Mouse (Mus musculus): ENCODE results near the gene Zswim3. TPM values are rescaled to one million over a fixed set of nuclear protein-coding genes. Genes with fewer than 3 reads are reported as not detected.
"Not testable (repeated sequence)": the region's sequence is repeated elsewhere in the genome, so short reads cannot be mapped to it uniquely, and the experiment has no call there.

The Zswim3 gene
- polyA plus RNA-seq, 1 experiment = 0.40 TPM

- Histone ChIP-seq H3K4me1 (peaks cover 58% of the 10 kb centered on the region), H3K27me3 (replicated peaks) (peaks cover 75% of the 10 kb centered on the region), H3K9me3 (no peaks in the 10 kb centered on the region), H3K36me3 (replicated peaks; ENCODE audit: low read length) (no peaks in the 10 kb centered on the region), H3K4me3 (replicated peaks) (peak overlapping the region; percentile 93)
- TF ChIP-seq FLI1 (IDR thresholded peaks at IDR 0.05; ENCODE audit: low read length) (no peak), GATA1 (IDR thresholded peaks at IDR 0.05; ENCODE audit: borderline replicate concordance, low read length) (no peak)
Observed at GRCm38 (mm10) chr2:164857842-164858553, 53.1 kb downstream of the Zswim3 start.

- Histone ChIP-seq H3K4me3 (replicated peaks) (no peak overlapping the region), H3K27me3 (replicated peaks) (peaks cover 68% of the 10 kb centered on the region), H3K4me1 (peaks cover 58% of the 10 kb centered on the region), H3K9me3 (peaks cover 3% of the 10 kb centered on the region; the same call in 1 of the 2 replicates), H3K36me3 (replicated peaks; ENCODE audit: low read length) (no peaks in the 10 kb centered on the region)
- TF ChIP-seq FLI1 (IDR thresholded peaks at IDR 0.05; ENCODE audit: low read length) (no peak), GATA1 (IDR thresholded peaks at IDR 0.05; ENCODE audit: borderline replicate concordance, low read length) (no peak)
Observed at GRCm38 (mm10) chr2:164859155-164859554, 54.3 kb downstream of the Zswim3 start.

- Histone ChIP-seq H3K4me1 (peaks cover 62% of the 10 kb centered on the region), H3K36me3 (replicated peaks; ENCODE audit: low read length) (no peaks in the 10 kb centered on the region), H3K27me3 (replicated peaks) (peaks cover 63% of the 10 kb centered on the region), H3K9me3 (peaks cover 3% of the 10 kb centered on the region; the same call in 1 of the 2 replicates), H3K4me3 (replicated peaks) (no peak overlapping the region)
- TF ChIP-seq FLI1 (IDR thresholded peaks at IDR 0.05; ENCODE audit: low read length) (no peak), GATA1 (IDR thresholded peaks at IDR 0.05; ENCODE audit: borderline replicate concordance, low read length) (no peak)
Observed at GRCm38 (mm10) chr2:164859640-164860432, 54.9 kb downstream of the Zswim3 start.

- Histone ChIP-seq H3K36me3 (replicated peaks; ENCODE audit: low read length) (no peaks in the 10 kb centered on the region), H3K4me1 (peaks cover 60% of the 10 kb centered on the region), H3K27me3 (replicated peaks) (peaks cover 59% of the 10 kb centered on the region), H3K4me3 (replicated peaks) (no peak overlapping the region), H3K9me3 (peaks cover 3% of the 10 kb centered on the region; the same call in 1 of the 2 replicates)
- TF ChIP-seq FLI1 (IDR thresholded peaks at IDR 0.05; ENCODE audit: low read length) (no peak), GATA1 (IDR thresholded peaks at IDR 0.05; ENCODE audit: borderline replicate concordance, low read length) (no peak)
Observed at GRCm38 (mm10) chr2:164861094-164861493, 56.2 kb downstream of the Zswim3 start.

- TF ChIP-seq GATA1 (IDR thresholded peaks at IDR 0.05; ENCODE audit: borderline replicate concordance, low read length) = no peak
- no peak for TF ChIP-seq FLI1 (IDR thresholded peaks at IDR 0.05; ENCODE audit: low read length)
- H3K36me3 ChIP-seq (replicated peaks; ENCODE audit: low read length) = no peaks in the 10 kb centered on the region
- H3K9me3 ChIP-seq = peaks cover 3% of the 10 kb centered on the region; the same call in 1 of the 2 replicates
- H3K27me3 ChIP-seq (replicated peaks) = peaks cover 46% of the 10 kb centered on the region
- no peak overlapping the region for H3K4me3 ChIP-seq (replicated peaks)
- H3K4me1 ChIP-seq = peaks cover 56% of the 10 kb centered on the region
Observed at GRCm38 (mm10) chr2:164862179-164862861, 57.4 kb downstream of the Zswim3 start.

- Histone ChIP-seq H3K27me3 (replicated peaks) (peaks cover 35% of the 10 kb centered on the region), H3K4me1 (peaks cover 47% of the 10 kb centered on the region)
- H3K36me3 ChIP-seq (replicated peaks; ENCODE audit: low read length); H3K9me3 ChIP-seq; H3K4me3 ChIP-seq (replicated peaks): not testable (repeated sequence)
Observed at GRCm38 (mm10) chr2:164863411-164863810, 58.5 kb downstream of the Zswim3 start.

GRCm38 (mm10) chr2:164864593-164864992 lies 59.7 kb downstream of the Zswim3 start:
- Histone ChIP-seq H3K27me3 (replicated peaks) (peaks cover 25% of the 10 kb centered on the region), H3K4me3 (replicated peaks) (no peak overlapping the region), H3K9me3 (peaks cover 7% of the 10 kb centered on the region), H3K36me3 (replicated peaks; ENCODE audit: low read length) (peaks cover 3% of the 10 kb centered on the region), H3K4me1 (peaks cover 35% of the 10 kb centered on the region)
- TF ChIP-seq GATA1 (IDR thresholded peaks at IDR 0.05; ENCODE audit: borderline replicate concordance, low read length) (no peak), FLI1 (IDR thresholded peaks at IDR 0.05; ENCODE audit: low read length) (no peak)

GRCm38 (mm10) chr2:164866741-164867551 lies 62.0 kb downstream of the Zswim3 start:
- H3K4me3 ChIP-seq (replicated peaks) = no peak overlapping the region
- H3K9me3 ChIP-seq = peaks cover 7% of the 10 kb centered on the region
- peaks cover 24% of the 10 kb centered on the region for H3K4me1 ChIP-seq
- TF ChIP-seq GATA1 (IDR thresholded peaks at IDR 0.05; ENCODE audit: borderline replicate concordance, low read length) (no peak), FLI1 (IDR thresholded peaks at IDR 0.05; ENCODE audit: low read length) (no peak)
- H3K27me3 ChIP-seq (replicated peaks) = peaks cover 5% of the 10 kb centered on the region
- H3K36me3 ChIP-seq (replicated peaks; ENCODE audit: low read length) = peaks cover 3% of the 10 kb centered on the region

- Histone ChIP-seq H3K9me3 (peaks cover 7% of the 10 kb centered on the region), H3K4me1 (peaks cover 18% of the 10 kb centered on the region), H3K36me3 (replicated peaks; ENCODE audit: low read length) (peaks cover 3% of the 10 kb centered on the region), H3K4me3 (replicated peaks) (no peak overlapping the region), H3K27me3 (replicated peaks) (peaks cover 2% of the 10 kb centered on the region)
- TF ChIP-seq GATA1 (IDR thresholded peaks at IDR 0.05; ENCODE audit: borderline replicate concordance, low read length) (no peak), FLI1 (IDR thresholded peaks at IDR 0.05; ENCODE audit: low read length) (no peak)
Observed at GRCm38 (mm10) chr2:164867566-164867965, 62.7 kb downstream of the Zswim3 start.
